Mouse (Mus musculus) heart, embryonic 13.5 days (tissue): Measurements from ENCODE around the gene Myt1l. TPM values are rescaled to one million over a fixed set of nuclear protein-coding genes. Genes with fewer than 3 reads are reported as not detected.
A peak's percentile ranks its signal among the peaks of the same experiment; 100 is the strongest.

ENCODE experiments used
- ATAC-seq: fragments of 200-750 bp; cut with Nextera tagmentation; 2 replicates; pipeline ENCODE4 v1.8.0; 2017; ENCODE audit warnings: moderate TSS enrichment; ENCODE audit not compliant: insufficient number of reproducible peaks, low FRiP score, low TSS enrichment; ENCODE audit errors: extremely low read depth
- H3K27ac ChIP-seq: fragments of 300-500 bp; sonication (generic); replicated peaks from 2 replicates; pipeline ENCODE4 v1.5.1; 2015; ENCODE audit warnings: moderate library complexity, mild to moderate bottlenecking, inconsistent platforms
- H3K27me3 ChIP-seq: fragments of 300-500 bp; sonication (generic); replicated peaks from 2 replicates; pipeline ENCODE4 v1.6.1; 2015; ENCODE audit warnings: mild to moderate bottlenecking, inconsistent platforms
- H3K36me3 ChIP-seq: fragments of 300-500 bp; sonication (generic); 2 replicates; pipeline ENCODE4 v1.6.1; 2015; ENCODE audit warnings: mild to moderate bottlenecking, inconsistent platforms
- H3K4me1 ChIP-seq: fragments of 300-500 bp; sonication (generic); 2 replicates; pipeline ENCODE4 v1.6.1; 2015; ENCODE audit warnings: inconsistent platforms
- H3K4me2 ChIP-seq: fragments of 300-500 bp; sonication (generic); 2 replicates; pipeline ENCODE4 v1.6.1; 2015; ENCODE audit warnings: inconsistent platforms, mild to moderate bottlenecking, moderate library complexity
- H3K4me3 ChIP-seq: fragments of 300-500 bp; sonication (generic); 2 replicates; pipeline ENCODE4 v1.5.1; 2015; ENCODE audit warnings: moderate library complexity, mild to moderate bottlenecking, inconsistent platforms
- H3K9ac ChIP-seq: fragments of 300-500 bp; sonication (generic); 2 replicates; pipeline ENCODE4 v1.6.1; 2015; ENCODE audit warnings: inconsistent platforms, mild to moderate bottlenecking, moderate library complexity
- H3K9me3 ChIP-seq: fragments of 300-500 bp; sonication (generic); 2 replicates; pipeline ENCODE4 v1.6.1; 2016; ENCODE audit warnings: inconsistent platforms
- WGBS: fragments of 180-500 bp; shearing (Covaris S2); methylation state at CpG from one replicate; pipeline ENCODE4 v1.1.7; 2015; ENCODE audit warnings: mixed read lengths; 5-methylcytosine and 5-hydroxymethylcytosine counted together
- polyA plus RNA-seq: library from polyadenylated mRNA; unstranded; fragments of >200 nt; fragmentation: Nextera tagmentation; extraction: Ambion mirVana; gene quantifications from 2 replicates; pipeline ENCODE4 v1.2.1, GENCODE M21; 2015

The Myt1l gene
- polyA plus RNA-seq, 1 experiment from 2014 or later: 0.25 TPM

DNA sequence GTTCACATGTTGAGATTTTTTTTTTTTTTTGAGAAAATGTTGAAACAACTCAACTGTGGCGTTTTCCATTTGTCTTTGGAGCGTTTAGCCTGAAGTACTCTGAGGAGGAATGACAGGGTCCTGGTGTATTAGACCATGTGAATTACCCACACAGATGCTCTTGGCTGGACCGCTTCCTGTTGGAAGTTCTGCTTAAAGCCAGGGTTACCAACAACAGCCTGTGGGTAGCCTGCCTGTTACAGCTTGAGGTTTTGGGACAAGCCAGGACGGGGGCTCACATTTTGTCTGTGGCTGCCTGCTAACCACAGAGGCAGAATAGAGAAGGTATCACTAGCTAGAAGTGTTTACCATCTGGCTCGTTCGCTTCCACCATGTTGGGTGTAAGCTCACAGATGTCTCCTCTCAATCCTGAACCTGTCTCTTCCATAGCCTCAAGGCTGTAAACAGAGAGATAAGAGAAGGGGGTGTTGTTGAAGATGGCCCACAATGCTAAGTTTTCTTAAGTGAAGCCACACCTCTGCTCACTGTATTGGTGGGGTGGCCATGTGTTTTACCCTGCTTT, 417.1 kb downstream of the Myt1l start:
- H3K27me3 ChIP-seq: no peaks in the 10 kb centered on the region
- H3K4me2 ChIP-seq: no peak overlapping the region
- 59% methylated on average over 6 of the region's 6 CpGs for WGBS
- peaks cover 81% of the 10 kb centered on the region for H3K4me1 ChIP-seq
- H3K27ac ChIP-seq: no peak overlapping the region
- no peak for ATAC-seq
- H3K9me3 ChIP-seq: no peaks in the 10 kb centered on the region
- no peak overlapping the region for H3K9ac ChIP-seq
- H3K4me3 ChIP-seq: no peak overlapping the region
- no peaks in the 10 kb centered on the region; the same call in 1 of the 2 replicates for H3K36me3 ChIP-seq

DNA sequence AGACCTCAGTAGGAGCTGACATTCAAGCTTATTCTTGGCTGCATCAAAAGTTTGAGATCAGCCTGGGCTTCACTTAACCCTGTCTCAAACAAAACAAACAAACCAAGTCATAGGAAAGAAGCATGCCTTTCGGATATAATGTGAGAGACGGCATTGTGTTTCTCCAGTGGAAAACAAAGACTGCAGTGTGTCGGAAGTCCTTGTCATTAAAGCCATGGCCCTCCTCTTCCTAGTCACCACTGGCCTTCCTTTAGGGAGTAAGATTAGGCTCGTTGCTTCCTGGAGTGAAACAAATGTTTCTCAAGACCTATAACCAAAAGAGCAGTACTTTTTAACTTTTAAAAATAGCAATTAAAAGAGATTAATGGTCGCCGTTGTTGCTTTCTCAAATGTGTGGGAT, 422.9 kb downstream of the Myt1l start:
- Histone ChIP-seq H3K4me2 (peak overlapping the region; percentile 21), H3K9me3 (no peaks in the 10 kb centered on the region), H3K36me3 (no peaks in the 10 kb centered on the region; the same call in 1 of the 2 replicates), H3K27me3 (no peaks in the 10 kb centered on the region), H3K9ac (no peak overlapping the region), H3K4me3 (no peak overlapping the region), H3K4me1 (peaks cover 74% of the 10 kb centered on the region), H3K27ac (peak overlapping the region; percentile 82)
- no peak for ATAC-seq
- WGBS: 51% methylated on average over 6 of the region's 6 CpGs

DNA sequence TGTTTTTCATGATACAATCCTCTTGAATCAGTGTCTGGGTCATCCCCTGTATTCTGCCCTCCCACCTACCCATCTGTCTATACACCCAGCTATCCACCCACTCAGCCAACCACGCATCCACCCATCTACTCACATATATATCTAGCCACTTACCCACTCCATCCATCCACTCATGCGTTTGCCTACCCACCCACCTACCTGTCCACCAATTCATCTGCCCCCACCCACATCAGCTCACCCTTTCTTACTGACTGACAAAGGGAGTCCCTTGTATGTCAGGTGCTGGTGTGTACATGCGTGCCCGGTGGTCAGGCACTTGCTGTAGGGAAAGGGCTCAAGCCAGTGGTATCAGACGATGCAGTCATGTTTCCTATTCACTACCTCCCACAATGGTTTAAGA, 423.3 kb downstream of the Myt1l start:
- peaks cover 71% of the 10 kb centered on the region for H3K4me1 ChIP-seq
- 0 out of 2 replicates have a peak, but pooled peaks have one; percentile 39 for ATAC-seq
- H3K27me3 ChIP-seq: no peaks in the 10 kb centered on the region
- H3K9me3 ChIP-seq: no peaks in the 10 kb centered on the region
- 72% methylated on average over 5 of the region's 5 CpGs for WGBS
- peak overlapping the region; percentile 76 for H3K27ac ChIP-seq
- no peak overlapping the region for H3K4me2 ChIP-seq
- H3K9ac ChIP-seq: peak overlapping the region; percentile 11
- H3K4me3 ChIP-seq: no peak overlapping the region
- no peaks in the 10 kb centered on the region; the same call in 1 of the 2 replicates for H3K36me3 ChIP-seq

DNA sequence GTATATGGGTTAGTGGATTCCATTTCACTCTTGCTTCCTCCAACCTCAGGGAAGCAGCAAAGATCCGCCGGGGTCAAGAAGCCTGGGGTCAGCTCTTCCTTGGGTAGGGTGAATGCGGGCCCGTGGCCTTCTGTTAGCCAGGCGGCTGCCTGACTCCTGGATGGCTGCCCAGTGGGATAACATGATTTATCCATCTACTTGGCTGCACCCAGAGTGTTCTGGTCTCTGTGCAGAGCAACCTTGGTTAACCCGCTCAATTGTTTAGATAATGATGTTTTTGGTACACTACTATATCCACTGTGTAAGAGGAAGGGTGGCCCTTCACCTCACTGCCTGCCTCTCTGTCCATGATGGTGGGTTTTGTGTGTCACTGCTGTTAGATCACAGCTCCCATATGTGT, 423.9 kb downstream of the Myt1l start:
- H3K4me1 ChIP-seq: peaks cover 77% of the 10 kb centered on the region
- WGBS: 60% methylated on average over 6 of the region's 6 CpGs
- H3K4me3 ChIP-seq: no peak overlapping the region
- no peak; the same call in 1 of the 2 replicates for ATAC-seq
- H3K27ac ChIP-seq: peak overlapping the region; percentile 76
- H3K36me3 ChIP-seq: no peaks in the 10 kb centered on the region; the same call in 1 of the 2 replicates
- H3K4me2 ChIP-seq: no peak overlapping the region
- no peaks in the 10 kb centered on the region for H3K9me3 ChIP-seq
- no peaks in the 10 kb centered on the region for H3K27me3 ChIP-seq
- peak overlapping the region; percentile 11; the same call in 1 of the 2 replicates for H3K9ac ChIP-seq

DNA sequence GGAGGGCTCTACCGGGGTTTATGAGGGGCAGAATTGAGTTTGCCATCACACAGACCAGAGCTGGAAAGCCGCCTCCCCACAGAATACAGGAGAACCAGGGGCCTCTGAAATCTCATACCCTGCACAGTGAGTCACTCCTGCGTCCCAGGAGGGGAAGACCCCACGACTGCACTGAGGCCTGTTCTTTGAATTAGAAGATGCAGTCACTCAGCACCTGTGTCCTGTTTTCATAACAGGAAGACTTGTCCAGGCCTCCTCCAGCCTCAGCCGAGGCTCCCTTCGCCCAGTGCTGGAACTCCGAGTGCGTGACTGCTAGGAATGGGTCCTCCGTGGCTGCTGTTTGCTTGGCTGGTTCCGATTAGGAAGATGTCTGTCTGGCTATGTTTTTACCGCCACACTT, 425.8 kb downstream of the Myt1l start:
- peak overlapping the region; percentile 33; the same call in 1 of the 2 replicates for H3K9ac ChIP-seq
- no peak for ATAC-seq
- no peaks in the 10 kb centered on the region; the same call in 1 of the 2 replicates for H3K36me3 ChIP-seq
- no peak overlapping the region for H3K4me3 ChIP-seq
- no peak overlapping the region for H3K4me2 ChIP-seq
- no peaks in the 10 kb centered on the region for H3K9me3 ChIP-seq
- H3K4me1 ChIP-seq: peaks cover 78% of the 10 kb centered on the region
- peak overlapping the region; percentile 73 for H3K27ac ChIP-seq
- 50% methylated on average over 11 of the region's 11 CpGs for WGBS
- no peaks in the 10 kb centered on the region for H3K27me3 ChIP-seq

DNA sequence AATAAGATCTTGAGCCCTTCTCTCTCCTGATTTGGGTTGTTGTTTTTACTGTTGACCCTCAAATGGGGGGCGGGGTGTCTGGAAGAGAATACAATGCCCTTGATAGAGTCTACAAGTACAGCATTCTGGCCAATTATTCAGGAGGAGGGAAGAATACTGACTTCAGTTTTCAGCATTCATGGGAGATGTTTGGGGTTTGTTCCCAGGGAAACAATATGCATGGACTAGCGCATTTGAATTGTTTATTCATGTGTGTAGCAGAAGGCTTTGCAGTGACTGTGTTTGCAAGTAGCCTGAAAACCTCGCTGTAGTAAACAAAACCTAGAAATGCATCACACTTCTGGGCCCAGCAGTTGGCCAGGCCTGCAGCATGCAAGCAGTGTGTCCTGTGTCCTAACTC, 426.3 kb downstream of the Myt1l start:
- peak overlapping the region; percentile 33; the same call in 1 of the 2 replicates for H3K9ac ChIP-seq
- 80% methylated on average over 3 of the region's 3 CpGs for WGBS
- no peaks in the 10 kb centered on the region for H3K36me3 ChIP-seq
- no peaks in the 10 kb centered on the region for H3K27me3 ChIP-seq
- no peak overlapping the region for H3K4me2 ChIP-seq
- H3K27ac ChIP-seq: peak overlapping the region; percentile 73
- no peak overlapping the region for H3K4me3 ChIP-seq
- H3K4me1 ChIP-seq: peaks cover 75% of the 10 kb centered on the region
- no peaks in the 10 kb centered on the region for H3K9me3 ChIP-seq
- no peak for ATAC-seq

DNA sequence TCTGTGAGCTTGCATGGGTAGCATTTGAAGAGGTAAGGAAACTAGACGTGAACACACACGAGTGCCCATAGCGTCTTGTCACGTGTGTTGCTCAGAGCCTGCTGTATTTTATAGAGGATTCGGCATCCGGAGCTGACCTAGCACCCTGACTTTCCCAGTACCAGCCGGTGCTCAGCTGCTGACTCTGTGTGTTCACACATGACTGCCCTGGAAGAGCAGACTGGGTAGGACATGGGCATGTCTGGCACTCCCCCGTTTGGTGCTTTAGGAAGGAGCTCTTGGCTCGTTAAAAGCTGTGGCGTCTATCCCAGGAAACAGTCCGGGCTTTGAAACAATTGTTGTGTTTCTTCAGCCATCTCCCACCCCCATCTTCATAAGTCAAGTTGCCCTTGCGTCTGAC, 428.8 kb downstream of the Myt1l start:
- Histone ChIP-seq H3K4me3 (no peak overlapping the region), H3K36me3 (no peaks in the 10 kb centered on the region), H3K4me2 (no peak overlapping the region), H3K9ac (no peak overlapping the region), H3K9me3 (no peaks in the 10 kb centered on the region), H3K27ac (no peak overlapping the region; the same call in 1 of the 2 replicates), H3K27me3 (no peaks in the 10 kb centered on the region), H3K4me1 (peaks cover 77% of the 10 kb centered on the region)
- WGBS: 75% methylated on average over 12 of the region's 12 CpGs
- ATAC-seq: no peak

DNA sequence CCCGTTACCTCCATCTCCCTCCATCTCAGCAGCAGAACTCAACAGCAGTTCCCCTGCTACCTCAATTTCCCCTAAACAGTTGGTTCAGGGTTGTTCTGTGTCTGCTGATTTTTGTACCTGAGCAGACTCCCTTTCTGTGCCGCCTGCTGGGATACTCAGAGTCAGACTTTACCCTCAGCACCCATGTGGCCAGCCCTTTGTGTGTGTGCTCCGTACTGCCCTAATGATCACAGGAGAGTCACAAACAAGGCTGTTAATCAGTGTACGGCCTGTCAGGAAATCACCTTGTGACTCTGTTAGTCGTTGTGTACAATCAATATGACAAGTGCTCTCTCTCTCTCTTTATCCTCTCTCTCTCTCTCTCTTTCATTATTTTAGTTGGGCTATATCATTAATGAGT, 430.5 kb downstream of the Myt1l start:
- Histone ChIP-seq H3K9ac (no peak overlapping the region), H3K27ac (peak overlapping the region; percentile 75), H3K27me3 (no peaks in the 10 kb centered on the region), H3K4me3 (no peak overlapping the region), H3K4me1 (peaks cover 64% of the 10 kb centered on the region), H3K4me2 (no peak overlapping the region), H3K9me3 (no peaks in the 10 kb centered on the region), H3K36me3 (peaks cover 7% of the 10 kb centered on the region)
- ATAC-seq: no peak
- WGBS: 68% methylated on average over 5 of the region's 5 CpGs

DNA sequence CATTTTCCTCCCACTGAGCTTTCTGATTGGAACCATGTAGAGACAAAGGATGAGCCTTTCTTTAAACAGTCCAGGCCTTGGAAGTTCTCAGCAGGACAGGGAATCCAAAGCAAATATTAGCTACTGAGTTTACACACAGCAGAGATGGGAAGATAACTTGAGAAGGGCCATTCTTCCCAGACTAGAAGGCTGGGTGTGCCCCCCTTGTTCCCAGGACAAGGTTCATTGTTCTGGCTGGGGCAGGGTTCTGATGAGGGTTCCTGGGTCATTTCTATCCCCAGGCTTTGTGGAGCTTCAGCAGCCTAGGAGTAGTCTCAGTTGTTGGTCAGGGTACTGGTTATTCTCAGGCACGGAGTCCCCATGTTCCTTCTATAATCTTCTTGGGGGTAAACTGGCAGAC, 432.9 kb downstream of the Myt1l start:
- no peak overlapping the region for H3K4me2 ChIP-seq
- WGBS: 77% methylated on average over 1 of the region's 1 CpGs
- H3K9me3 ChIP-seq: no peaks in the 10 kb centered on the region
- no peak overlapping the region for H3K9ac ChIP-seq
- peaks cover 12% of the 10 kb centered on the region for H3K36me3 ChIP-seq
- H3K27me3 ChIP-seq: no peaks in the 10 kb centered on the region
- peak overlapping the region; percentile 40; the same call in 1 of the 2 replicates for H3K27ac ChIP-seq
- ATAC-seq: no peak
- H3K4me3 ChIP-seq: no peak overlapping the region
- H3K4me1 ChIP-seq: peaks cover 66% of the 10 kb centered on the region

DNA sequence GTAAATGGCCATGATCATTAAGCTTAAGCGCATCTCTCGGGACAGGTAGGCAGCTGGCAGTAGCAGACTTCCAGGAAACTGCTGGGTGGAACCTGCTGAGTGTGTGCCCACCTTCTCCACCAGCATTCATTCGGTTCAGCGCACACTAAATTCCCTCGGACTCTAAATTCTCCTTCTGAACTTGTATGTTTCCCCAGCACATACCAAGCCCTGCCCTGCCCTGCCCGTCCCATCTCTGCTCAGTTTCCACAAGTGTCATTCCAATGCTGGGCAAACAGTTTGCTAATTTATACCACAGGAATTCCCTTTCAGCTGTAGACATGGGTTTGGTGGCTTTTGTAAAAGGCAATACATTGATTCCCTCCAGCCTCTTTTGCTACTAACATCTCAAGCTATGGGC, 436.8 kb downstream of the Myt1l start:
- no peak overlapping the region for H3K9ac ChIP-seq
- H3K27me3 ChIP-seq: no peaks in the 10 kb centered on the region
- no peak for ATAC-seq
- 83% methylated on average over 6 of the region's 6 CpGs for WGBS
- H3K36me3 ChIP-seq: peaks cover 17% of the 10 kb centered on the region
- H3K4me3 ChIP-seq: no peak overlapping the region
- peaks cover 35% of the 10 kb centered on the region for H3K4me1 ChIP-seq
- H3K4me2 ChIP-seq: no peak overlapping the region
- H3K9me3 ChIP-seq: no peaks in the 10 kb centered on the region
- 0 out of 2 replicates have a peak overlapping the region, but pooled peaks have one; percentile 39 for H3K27ac ChIP-seq

DNA sequence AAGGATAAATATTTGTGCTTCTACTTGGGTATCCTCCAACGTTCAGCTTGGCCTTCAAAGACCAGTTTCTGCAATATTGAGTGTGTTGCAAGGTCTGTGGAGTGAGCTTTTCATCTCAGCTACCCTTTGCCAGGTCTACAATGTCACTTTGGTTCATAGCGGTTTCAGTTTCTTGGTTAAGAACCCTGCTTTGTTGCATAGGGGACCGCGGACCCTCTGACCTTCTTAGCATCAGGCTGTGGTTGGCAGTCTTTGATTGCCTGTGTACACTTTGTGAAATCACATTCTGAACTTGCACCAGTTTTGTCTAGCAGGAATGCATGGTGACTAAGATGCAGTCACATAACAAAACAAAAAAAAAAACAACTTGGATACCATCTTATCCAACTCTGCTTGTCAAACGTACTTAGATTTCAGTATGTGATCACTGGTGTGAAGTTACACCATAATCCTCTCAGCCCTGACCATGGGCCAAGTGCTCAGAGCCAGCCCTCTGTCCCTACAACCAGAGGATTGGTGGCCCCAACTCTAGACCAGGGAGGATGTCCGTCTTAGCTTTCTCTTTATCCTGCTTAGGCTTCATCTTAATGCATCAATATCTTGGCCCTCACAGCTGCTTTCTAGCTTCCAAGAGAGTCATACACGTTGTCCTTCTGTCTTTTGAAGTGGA, 443.7 kb downstream of the Myt1l start:
- 0 out of 2 replicates have a peak overlapping the region, but pooled peaks have one; percentile 5 for H3K27ac ChIP-seq
- no peaks in the 10 kb centered on the region for H3K9me3 ChIP-seq
- H3K4me1 ChIP-seq: peaks cover 52% of the 10 kb centered on the region
- no peak overlapping the region for H3K9ac ChIP-seq
- H3K4me2 ChIP-seq: no peak overlapping the region
- 66% methylated on average over 7 of the region's 7 CpGs for WGBS
- H3K27me3 ChIP-seq: no peaks in the 10 kb centered on the region
- no peak for ATAC-seq
- H3K4me3 ChIP-seq: no peak overlapping the region
- peaks cover 32% of the 10 kb centered on the region for H3K36me3 ChIP-seq
